Mouse (Mus musculus) heart, embryonic 13.5 days (tissue): Measurements from ENCODE around the gene Cacna1c. TPM values are rescaled to one million over a fixed set of nuclear protein-coding genes. Genes with fewer than 3 reads are reported as not detected.

Experiments
- ATAC-seq: fragments of 200-750 bp; cut with Nextera tagmentation; 2 replicates; pipeline ENCODE4 v1.8.0; 2017; ENCODE audit warnings: moderate TSS enrichment; ENCODE audit not compliant: insufficient number of reproducible peaks, low FRiP score, low TSS enrichment; ENCODE audit errors: extremely low read depth
- H3K27ac ChIP-seq: fragments of 300-500 bp; sonication (generic); replicated peaks from 2 replicates; pipeline ENCODE4 v1.5.1; 2015; ENCODE audit warnings: moderate library complexity, mild to moderate bottlenecking, inconsistent platforms
- H3K27me3 ChIP-seq: fragments of 300-500 bp; sonication (generic); replicated peaks from 2 replicates; pipeline ENCODE4 v1.6.1; 2015; ENCODE audit warnings: mild to moderate bottlenecking, inconsistent platforms
- H3K36me3 ChIP-seq: fragments of 300-500 bp; sonication (generic); 2 replicates; pipeline ENCODE4 v1.6.1; 2015; ENCODE audit warnings: mild to moderate bottlenecking, inconsistent platforms
- H3K4me1 ChIP-seq: fragments of 300-500 bp; sonication (generic); 2 replicates; pipeline ENCODE4 v1.6.1; 2015; ENCODE audit warnings: inconsistent platforms
- H3K4me2 ChIP-seq: fragments of 300-500 bp; sonication (generic); 2 replicates; pipeline ENCODE4 v1.6.1; 2015; ENCODE audit warnings: inconsistent platforms, mild to moderate bottlenecking, moderate library complexity
- H3K4me3 ChIP-seq: fragments of 300-500 bp; sonication (generic); 2 replicates; pipeline ENCODE4 v1.5.1; 2015; ENCODE audit warnings: moderate library complexity, mild to moderate bottlenecking, inconsistent platforms
- H3K9ac ChIP-seq: fragments of 300-500 bp; sonication (generic); 2 replicates; pipeline ENCODE4 v1.6.1; 2015; ENCODE audit warnings: inconsistent platforms, mild to moderate bottlenecking, moderate library complexity
- H3K9me3 ChIP-seq: fragments of 300-500 bp; sonication (generic); 2 replicates; pipeline ENCODE4 v1.6.1; 2016; ENCODE audit warnings: inconsistent platforms
- WGBS: fragments of 180-500 bp; shearing (Covaris S2); methylation state at CpG from one replicate; pipeline ENCODE4 v1.1.7; 2015; ENCODE audit warnings: mixed read lengths; 5-methylcytosine and 5-hydroxymethylcytosine counted together
- polyA plus RNA-seq: library from polyadenylated mRNA; unstranded; fragments of >200 nt; fragmentation: Nextera tagmentation; extraction: Ambion mirVana; gene quantifications from 2 replicates; pipeline ENCODE4 v1.2.1, GENCODE M21; 2015

The Cacna1c gene
- polyA plus RNA-seq, 1 experiment from 2014 or later, result 41.8 TPM

DNA sequence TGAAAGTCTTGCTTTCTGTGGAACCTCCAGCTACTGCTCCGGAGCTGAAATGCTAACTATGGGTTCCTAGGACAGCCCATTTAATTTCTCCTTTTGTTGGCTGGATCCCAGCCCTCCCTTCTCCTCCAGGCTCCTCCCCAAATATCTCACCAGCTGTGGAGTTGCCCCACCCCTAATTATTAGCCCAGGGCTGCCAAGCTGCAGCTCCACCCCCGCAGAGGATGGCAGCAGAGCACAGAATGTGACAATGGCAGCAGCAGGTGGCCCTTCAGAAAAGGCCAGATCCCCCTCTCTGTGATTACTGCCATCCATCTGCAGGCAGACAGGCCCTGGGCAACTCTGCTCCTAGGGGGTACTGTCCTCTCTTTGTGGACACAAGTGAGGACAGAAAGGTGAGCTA, 350.4 kb downstream of the Cacna1c start:
- Histone ChIP-seq H3K9ac (no peak overlapping the region), H3K36me3 (no peaks in the 10 kb centered on the region), H3K4me2 (no peak overlapping the region), H3K4me3 (no peak overlapping the region), H3K27ac (no peak overlapping the region), H3K27me3 (no peaks in the 10 kb centered on the region), H3K4me1 (peaks cover 94% of the 10 kb centered on the region), H3K9me3 (no peaks in the 10 kb centered on the region)
- no peak for ATAC-seq
- WGBS, result 23% methylated on average over 2 of the region's 2 CpGs

DNA sequence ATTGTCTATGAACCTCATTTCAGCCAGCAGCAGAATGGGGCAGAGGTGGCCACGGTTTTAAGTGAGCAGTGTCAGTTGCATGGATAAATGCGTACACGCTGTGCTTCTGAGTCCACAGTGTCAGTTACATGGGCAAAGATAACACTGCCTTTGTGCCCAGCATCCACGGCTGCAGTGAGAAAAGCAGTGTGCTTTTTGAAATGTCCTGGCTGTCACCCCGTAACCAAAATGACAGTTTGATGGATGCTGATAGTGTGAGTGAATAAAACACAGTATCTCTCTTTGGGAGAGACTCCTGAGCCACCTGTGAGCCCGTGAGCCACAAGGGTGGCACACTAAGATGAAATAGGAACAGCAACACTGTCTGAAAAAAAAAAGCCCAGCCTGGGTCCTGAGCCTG, 351.0 kb downstream of the Cacna1c start:
- H3K36me3 ChIP-seq, result no peaks in the 10 kb centered on the region
- H3K4me1 ChIP-seq, result peaks cover 97% of the 10 kb centered on the region
- no peak overlapping the region for H3K27ac ChIP-seq
- H3K4me2 ChIP-seq, result no peak overlapping the region
- no peaks in the 10 kb centered on the region for H3K9me3 ChIP-seq
- no peaks in the 10 kb centered on the region for H3K27me3 ChIP-seq
- no peak for ATAC-seq
- H3K9ac ChIP-seq, result no peak overlapping the region
- WGBS, result 59% methylated on average over 6 of the region's 6 CpGs
- no peak overlapping the region for H3K4me3 ChIP-seq

DNA sequence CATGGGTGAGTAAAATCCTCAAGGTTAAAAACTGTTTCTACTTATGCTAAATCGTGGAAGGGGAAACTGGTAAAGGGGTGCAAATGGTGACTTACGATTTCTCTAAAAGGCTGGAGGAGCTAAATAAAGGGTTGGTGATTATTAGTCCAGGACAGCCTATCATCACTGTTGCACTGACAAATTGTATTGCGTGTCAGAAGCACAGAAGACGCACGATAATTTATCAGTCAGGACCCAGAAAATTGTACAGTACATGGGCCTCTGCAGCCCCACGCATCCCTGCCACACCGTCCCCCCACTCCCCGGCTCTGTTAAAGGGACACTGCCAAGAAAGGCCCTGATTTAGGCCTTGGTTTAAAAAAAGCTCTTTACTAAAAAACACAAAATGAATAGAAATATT, 352.7 kb downstream of the Cacna1c start:
- peaks cover 97% of the 10 kb centered on the region for H3K4me1 ChIP-seq
- H3K4me2 ChIP-seq, result no peak overlapping the region
- H3K9ac ChIP-seq, result no peak overlapping the region
- 62% methylated on average over 8 of the region's 8 CpGs for WGBS
- H3K27me3 ChIP-seq, result no peaks in the 10 kb centered on the region
- H3K9me3 ChIP-seq, result no peaks in the 10 kb centered on the region
- ATAC-seq, result no peak
- no peak overlapping the region for H3K27ac ChIP-seq
- H3K4me3 ChIP-seq, result no peak overlapping the region
- H3K36me3 ChIP-seq, result no peaks in the 10 kb centered on the region

DNA sequence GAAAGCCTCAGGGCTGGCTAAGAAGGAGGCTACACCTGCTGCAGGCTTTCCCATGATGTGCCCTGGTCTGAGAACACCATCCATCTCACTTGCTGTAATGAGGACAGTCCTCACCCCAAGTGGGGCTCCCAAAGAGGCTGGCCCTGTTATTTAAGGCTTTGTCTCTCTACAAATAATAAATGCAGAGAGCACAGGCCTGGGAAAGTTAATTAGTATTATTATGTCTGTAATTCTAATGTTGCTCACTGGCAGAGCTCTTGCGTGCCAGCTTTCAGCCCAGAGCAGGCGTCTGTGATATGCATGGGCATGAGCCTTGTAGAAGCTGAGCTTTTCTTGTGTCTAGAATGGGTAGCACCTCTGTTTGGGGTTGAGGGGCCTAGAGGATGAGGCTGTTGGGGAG, 354.3 kb downstream of the Cacna1c start:
- Histone ChIP-seq H3K4me2 (no peak overlapping the region), H3K27ac (no peak overlapping the region), H3K27me3 (no peaks in the 10 kb centered on the region), H3K4me1 (peaks cover 87% of the 10 kb centered on the region), H3K9ac (no peak overlapping the region), H3K9me3 (no peaks in the 10 kb centered on the region), H3K4me3 (no peak overlapping the region), H3K36me3 (no peaks in the 10 kb centered on the region)
- 77% methylated on average over 2 of the region's 2 CpGs for WGBS
- no peak for ATAC-seq

DNA sequence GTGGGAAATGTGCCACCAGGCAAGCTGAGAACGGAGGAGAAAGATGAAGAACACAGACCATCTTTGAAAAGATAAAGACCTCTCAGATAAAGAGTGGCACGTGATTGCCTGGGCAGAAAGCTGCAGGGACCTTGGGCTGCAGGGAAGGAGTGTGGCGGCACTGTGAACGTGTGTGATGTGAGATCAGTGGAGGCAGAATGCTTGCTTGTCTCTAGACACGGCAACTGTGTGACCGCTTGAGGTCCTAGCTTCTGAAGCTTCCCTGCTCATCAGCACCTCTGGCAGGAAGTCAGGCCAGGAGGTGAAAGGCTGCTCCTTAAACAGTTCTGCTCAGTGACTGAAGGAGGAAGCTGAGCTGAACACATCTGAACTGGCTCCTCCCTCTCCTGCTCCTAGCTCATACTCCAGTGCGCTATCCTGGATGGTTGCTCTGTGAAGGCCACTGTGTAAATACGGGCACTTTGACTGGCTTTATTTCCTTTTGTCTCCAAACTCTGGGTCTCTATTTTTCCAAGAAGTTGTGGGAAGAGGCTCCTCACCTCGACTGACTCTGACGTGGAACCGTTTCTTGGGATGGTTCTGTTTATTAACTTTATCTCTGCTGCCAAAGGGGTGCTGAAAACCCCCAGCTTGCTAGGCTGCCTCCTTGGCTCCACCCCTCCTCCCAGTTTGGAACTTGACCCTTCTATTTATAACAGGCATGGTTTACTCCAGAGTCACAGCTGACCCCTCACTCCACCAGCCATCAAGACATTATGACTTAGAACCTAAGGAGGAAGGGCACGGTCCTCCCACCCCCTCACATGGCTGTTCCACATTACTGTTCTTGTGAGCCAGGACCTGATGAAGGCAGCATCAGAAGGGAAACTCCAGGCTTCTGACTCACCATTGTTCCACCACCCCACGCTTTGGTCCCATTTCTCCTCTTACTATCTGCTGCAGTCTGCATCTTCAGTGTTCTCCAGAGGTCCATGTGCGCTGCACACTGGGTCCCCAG, 357.0 kb downstream of the Cacna1c start:
- Histone ChIP-seq H3K4me3 (no peak overlapping the region), H3K4me2 (peak overlapping the region; percentile 24), H3K9me3 (no peaks in the 10 kb centered on the region), H3K36me3 (no peaks in the 10 kb centered on the region), H3K27ac (peak overlapping the region; percentile 48), H3K4me1 (peaks cover 88% of the 10 kb centered on the region), H3K9ac (peak overlapping the region; percentile 41; the same call in 1 of the 2 replicates), H3K27me3 (no peaks in the 10 kb centered on the region)
- WGBS, result 21% methylated on average over 14 of the region's 14 CpGs
- ATAC-seq, result no peak

DNA sequence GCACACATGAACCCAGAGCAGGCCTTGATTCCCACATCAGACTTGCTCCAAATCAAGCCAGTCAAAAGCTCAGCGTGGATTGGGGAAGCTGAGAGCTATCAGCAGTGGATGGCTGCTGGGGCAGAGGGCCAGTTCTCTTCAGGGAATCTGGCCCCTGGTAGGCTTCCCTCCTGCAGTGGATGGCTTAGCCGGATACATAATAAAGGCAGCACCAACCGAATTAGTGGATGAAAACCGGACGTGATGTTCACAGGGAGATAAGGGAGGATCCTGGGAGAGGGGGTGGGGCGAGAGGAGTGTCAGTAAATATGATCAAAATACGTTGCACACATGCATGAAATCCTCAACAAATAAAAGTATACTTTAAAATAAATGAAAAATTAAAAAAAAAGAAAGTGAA, 359.5 kb downstream of the Cacna1c start:
- H3K4me2 ChIP-seq, result no peak overlapping the region
- no peaks in the 10 kb centered on the region for H3K9me3 ChIP-seq
- no peak overlapping the region for H3K27ac ChIP-seq
- H3K27me3 ChIP-seq, result no peaks in the 10 kb centered on the region
- peaks cover 83% of the 10 kb centered on the region for H3K4me1 ChIP-seq
- no peak for ATAC-seq
- H3K4me3 ChIP-seq, result no peak overlapping the region
- WGBS, result 32% methylated on average over 7 of the region's 7 CpGs
- H3K9ac ChIP-seq, result no peak overlapping the region
- H3K36me3 ChIP-seq, result no peaks in the 10 kb centered on the region

DNA sequence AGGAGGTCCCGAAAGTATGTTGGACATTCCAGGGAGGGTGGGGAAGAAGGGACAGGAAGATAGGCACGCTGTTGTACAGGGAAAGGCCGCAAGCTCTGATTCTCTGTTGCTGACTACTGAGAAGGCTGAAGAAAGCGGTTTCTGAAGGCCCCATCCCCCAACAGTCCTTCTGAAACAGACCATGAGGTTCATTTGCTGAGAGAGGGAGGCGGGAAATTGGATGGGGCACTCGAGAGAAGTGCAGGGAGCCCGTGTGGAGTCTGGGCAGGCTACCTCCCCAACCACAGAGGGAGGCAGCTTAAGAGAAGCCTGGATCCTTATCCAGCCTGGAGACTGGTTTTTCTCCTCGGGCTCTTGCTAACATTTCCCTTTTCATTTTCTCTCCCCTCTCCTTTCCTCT, 362.2 kb downstream of the Cacna1c start:
- WGBS, result 32% methylated on average over 8 of the region's 8 CpGs
- H3K4me1 ChIP-seq, result peaks cover 80% of the 10 kb centered on the region
- no peak for ATAC-seq
- H3K4me2 ChIP-seq, result no peak overlapping the region
- H3K36me3 ChIP-seq, result no peaks in the 10 kb centered on the region
- peak overlapping the region; percentile 33; the same call in 1 of the 2 replicates for H3K27ac ChIP-seq
- H3K9ac ChIP-seq, result peak overlapping the region; percentile 28
- no peak overlapping the region for H3K4me3 ChIP-seq
- no peaks in the 10 kb centered on the region for H3K27me3 ChIP-seq
- H3K9me3 ChIP-seq, result no peaks in the 10 kb centered on the region

DNA sequence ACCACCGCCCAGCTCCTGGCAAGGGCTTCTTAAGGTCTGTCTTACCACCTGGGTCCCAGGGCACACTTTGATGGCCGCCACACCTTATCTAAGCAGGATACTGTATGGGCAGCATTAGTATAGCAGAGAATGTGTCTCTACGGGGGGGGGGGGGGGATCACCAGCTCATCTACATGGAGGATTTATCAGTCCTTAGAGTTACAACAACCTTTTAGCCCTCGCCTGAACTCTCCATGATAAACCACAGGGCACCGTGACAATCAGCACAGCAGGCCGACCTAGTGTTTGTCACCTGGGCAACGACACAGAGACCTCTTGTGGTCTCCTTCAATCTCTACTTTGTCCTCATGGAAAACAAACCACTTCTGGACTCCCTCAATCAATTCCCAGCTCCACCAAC, 363.2 kb downstream of the Cacna1c start:
- Histone ChIP-seq H3K9me3 (no peaks in the 10 kb centered on the region), H3K9ac (no peak overlapping the region), H3K4me3 (no peak overlapping the region), H3K27me3 (no peaks in the 10 kb centered on the region), H3K4me2 (no peak overlapping the region), H3K36me3 (no peaks in the 10 kb centered on the region), H3K27ac (no peak overlapping the region), H3K4me1 (peaks cover 80% of the 10 kb centered on the region)
- no peak for ATAC-seq
- WGBS, result 39% methylated on average over 7 of the region's 7 CpGs

DNA sequence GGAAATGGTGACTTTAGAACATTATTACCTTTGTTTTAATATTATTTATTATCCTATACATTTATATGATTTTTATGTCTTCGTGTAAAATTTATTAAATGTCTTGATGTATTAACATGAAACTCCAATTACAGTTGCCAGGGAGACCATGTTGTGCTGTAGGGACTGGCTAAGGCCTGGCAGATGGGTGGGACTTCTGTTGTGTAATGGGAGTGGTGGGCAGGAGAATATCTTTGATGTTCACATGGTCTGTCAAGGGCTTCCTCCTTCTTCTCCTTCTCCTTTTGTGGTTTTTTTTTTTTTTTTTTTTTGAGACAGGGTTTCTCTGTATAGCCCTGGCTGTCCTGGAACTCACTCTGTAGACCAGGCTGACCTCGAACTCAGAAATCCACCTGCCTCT, 363.6 kb downstream of the Cacna1c start:
- no peak overlapping the region for H3K27ac ChIP-seq
- H3K36me3 ChIP-seq, result no peaks in the 10 kb centered on the region
- no peak overlapping the region for H3K4me2 ChIP-seq
- WGBS, result 90% methylated on average over 2 of the region's 2 CpGs
- H3K4me1 ChIP-seq, result peaks cover 82% of the 10 kb centered on the region
- no peaks in the 10 kb centered on the region for H3K9me3 ChIP-seq
- H3K4me3 ChIP-seq, result no peak overlapping the region
- H3K27me3 ChIP-seq, result no peaks in the 10 kb centered on the region
- no peak overlapping the region for H3K9ac ChIP-seq
- ATAC-seq, result no peak

DNA sequence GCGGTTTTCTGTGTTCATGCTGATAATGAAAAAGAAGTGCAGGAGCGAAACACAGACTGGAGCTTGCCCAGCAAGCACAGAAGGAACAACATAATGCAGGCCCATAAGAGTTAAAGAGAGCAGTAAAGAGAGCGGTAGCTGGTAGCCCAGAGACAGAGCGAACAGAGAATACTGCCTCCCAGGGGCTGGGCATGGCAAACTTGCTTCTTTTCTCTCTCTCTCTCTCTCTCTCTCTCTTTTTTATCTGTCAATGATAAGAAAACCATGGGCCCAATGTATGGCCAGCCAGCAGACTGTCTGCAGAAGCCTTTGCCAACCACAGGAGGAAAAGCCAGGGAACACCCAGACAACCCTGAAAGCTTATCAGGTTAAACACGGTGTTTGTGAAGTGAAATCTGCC, 365.4 kb downstream of the Cacna1c start:
- no peaks in the 10 kb centered on the region for H3K27me3 ChIP-seq
- H3K36me3 ChIP-seq, result no peaks in the 10 kb centered on the region
- peaks cover 90% of the 10 kb centered on the region for H3K4me1 ChIP-seq
- no peak for ATAC-seq
- H3K9me3 ChIP-seq, result no peaks in the 10 kb centered on the region
- H3K4me2 ChIP-seq, result no peak overlapping the region
- 45% methylated on average over 5 of the region's 5 CpGs for WGBS
- no peak overlapping the region for H3K4me3 ChIP-seq
- H3K27ac ChIP-seq, result peak overlapping the region; percentile 28; the same call in 1 of the 2 replicates
- no peak overlapping the region for H3K9ac ChIP-seq

DNA sequence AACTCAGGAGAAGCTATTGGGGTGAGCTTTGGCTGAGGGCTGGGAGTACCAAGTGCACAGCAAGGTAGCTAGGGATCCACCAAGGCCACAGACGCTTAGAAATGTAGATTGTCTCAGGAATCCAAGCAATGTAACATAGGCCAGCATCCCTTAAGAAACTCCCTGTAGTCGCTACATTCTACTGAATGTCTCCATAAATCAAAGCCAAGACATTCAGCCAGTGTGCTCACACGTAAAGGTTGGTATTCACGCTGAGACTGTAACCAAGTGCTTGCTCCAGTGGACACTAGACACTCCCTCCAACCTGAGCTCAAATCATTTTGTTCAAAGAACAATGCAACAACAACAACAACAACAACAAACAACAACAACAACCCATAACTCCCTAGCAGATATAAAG, 368.0 kb downstream of the Cacna1c start:
- WGBS, result 57% methylated on average over 4 of the region's 4 CpGs
- Histone ChIP-seq H3K36me3 (no peaks in the 10 kb centered on the region), H3K4me2 (no peak overlapping the region), H3K27me3 (no peaks in the 10 kb centered on the region), H3K9me3 (no peaks in the 10 kb centered on the region), H3K27ac (peak overlapping the region; percentile 39; the same call in 1 of the 2 replicates), H3K4me1 (peaks cover 90% of the 10 kb centered on the region), H3K9ac (no peak overlapping the region), H3K4me3 (no peak overlapping the region)
- no peak for ATAC-seq

DNA sequence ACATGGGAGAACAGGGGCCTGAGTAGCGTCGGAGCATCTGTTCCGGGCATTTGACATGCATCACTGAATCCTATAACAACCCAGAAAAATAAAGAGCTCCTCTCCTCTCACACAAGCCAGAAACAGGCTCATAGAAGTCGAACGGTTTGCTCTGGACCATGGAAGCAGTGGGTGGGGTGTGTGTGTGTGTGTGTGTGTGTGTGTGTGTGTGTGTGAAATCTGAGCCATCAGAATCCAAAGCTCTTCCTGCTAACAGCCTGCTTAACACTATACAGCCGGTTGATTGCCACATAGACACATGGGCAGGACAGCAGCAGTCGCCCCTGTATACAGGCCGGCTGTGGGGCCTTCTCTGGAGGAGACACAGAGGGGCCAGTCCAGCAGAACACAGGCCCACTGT, 368.7 kb downstream of the Cacna1c start:
- Histone ChIP-seq H3K4me2 (no peak overlapping the region), H3K4me3 (no peak overlapping the region), H3K9ac (no peak overlapping the region), H3K27ac (peak overlapping the region; percentile 39; the same call in 1 of the 2 replicates), H3K4me1 (peaks cover 92% of the 10 kb centered on the region), H3K36me3 (no peaks in the 10 kb centered on the region), H3K9me3 (no peaks in the 10 kb centered on the region), H3K27me3 (no peaks in the 10 kb centered on the region)
- no peak for ATAC-seq
- WGBS, result 54% methylated on average over 8 of the region's 8 CpGs
